Mouse (Mus musculus): Measurements from ENCODE around the gene Map2. TPM values are rescaled to one million over a fixed set of nuclear protein-coding genes. Genes with fewer than 3 reads are reported as not detected.

Map2 gene
- polyA plus RNA-seq, 1 experiment from 2014 or later, result 464 TPM

- no peaks in the 10 kb centered on the region for H3K9me3 ChIP-seq
- H3K36me3 ChIP-seq (replicated peaks), result no peaks in the 10 kb centered on the region
- no peaks in the 10 kb centered on the region for H3K27me3 ChIP-seq (replicated peaks)
- peak overlapping the region; percentile 69 for H3K4me2 ChIP-seq
- peak overlapping the region; percentile 41 for H3K9ac ChIP-seq
- peak; percentile 50 for ATAC-seq (replicated peaks)
- H3K27ac ChIP-seq, result peak overlapping the region; percentile 84
- H3K4me1 ChIP-seq, result peaks cover 49% of the 10 kb centered on the region
- peak overlapping the region; percentile 52 for H3K4me3 ChIP-seq
- WGBS, result 21% methylated on average over 9 of the region's 9 CpGs
These were observed 148.4 kb downstream of the Map2 start for GRCm38 (mm10) chr1:66323461-66323860.

DNA sequence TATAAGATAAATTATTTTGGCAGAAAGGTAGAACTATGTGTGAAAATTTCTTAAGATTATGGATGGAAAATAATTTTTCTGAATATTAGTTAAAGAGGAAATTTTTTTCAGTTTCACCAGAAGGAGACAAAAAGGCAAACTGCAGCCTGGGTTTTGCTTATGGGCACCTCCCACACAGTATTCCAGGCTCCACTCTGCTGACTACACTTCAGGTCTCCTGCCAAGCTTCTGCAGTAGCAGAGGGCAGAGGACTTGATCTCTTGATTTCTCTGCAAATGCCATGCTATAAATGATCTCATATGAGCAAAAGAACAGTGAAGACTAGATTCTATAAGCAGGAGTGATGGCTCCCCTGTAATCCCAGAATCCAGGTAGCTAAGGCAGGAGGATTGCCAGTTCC lies 149.9 kb downstream of the Map2 start:
- Histone ChIP-seq H3K9me3 (no peaks in the 10 kb centered on the region), H3K4me1 (peaks cover 52% of the 10 kb centered on the region), H3K9ac (peak overlapping the region; percentile 37)

DNA sequence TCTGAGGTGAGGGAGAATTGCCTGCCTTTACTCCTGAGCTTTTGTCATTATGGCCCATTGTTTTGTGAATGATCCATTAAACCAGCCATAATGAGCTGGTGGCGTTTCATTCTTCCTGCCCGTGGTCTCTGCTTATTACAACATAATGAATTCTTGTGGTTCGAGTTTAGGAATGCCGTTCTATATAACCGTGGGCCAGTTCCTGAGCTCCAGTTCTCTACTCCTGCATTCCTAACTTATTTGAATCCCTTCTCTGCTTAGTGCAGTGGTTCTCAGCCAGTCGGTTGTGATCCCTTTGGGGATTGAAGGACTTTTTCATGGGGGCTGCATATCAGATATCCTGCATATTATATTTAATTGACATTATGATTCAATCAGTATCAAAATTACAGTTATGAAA lies 153.9 kb downstream of the Map2 start:
- H3K27ac ChIP-seq, result no peak overlapping the region
- ATAC-seq (replicated peaks), result no peak

More for the DNA sequence above, 149.9 kb downstream of the Map2 start:
- no peak for ATAC-seq (replicated peaks)
- Histone ChIP-seq H3K27ac (0 out of 2 replicates have a peak overlapping the region, but pooled peaks have one; percentile 15), H3K4me3 (peak overlapping the region; percentile 52), H3K4me2 (peak overlapping the region; percentile 69), H3K36me3 (replicated peaks) (0 out of 2 replicates have a peak, but pooled peaks cover 3% of the 10 kb centered on the region), H3K27me3 (replicated peaks) (no peaks in the 10 kb centered on the region)

DNA sequence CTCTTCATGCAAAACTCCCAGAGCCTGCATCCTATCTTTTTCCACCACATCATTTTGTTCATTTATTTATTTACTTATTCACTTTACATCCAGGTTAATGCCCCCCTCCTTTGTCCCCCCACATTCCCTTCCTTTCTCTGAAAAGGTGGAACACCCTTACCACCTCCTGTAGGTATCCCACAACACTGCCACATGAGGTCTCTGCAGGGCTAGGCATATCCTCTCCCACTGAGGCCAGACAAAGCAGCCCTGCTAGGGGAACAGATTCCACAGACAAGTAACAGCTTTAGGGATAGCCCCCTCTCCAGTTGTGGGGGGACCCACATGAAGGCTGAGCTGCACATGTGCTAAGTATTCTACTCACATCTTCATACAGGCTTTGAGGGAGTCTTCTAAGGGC lies 154.5 kb downstream of the Map2 start:
- H3K9me3 ChIP-seq, result no peaks in the 10 kb centered on the region
- H3K9ac ChIP-seq, result no peak overlapping the region
- ATAC-seq (replicated peaks), result peak; percentile 41; the same call in 1 of the 2 replicates
- no peaks in the 10 kb centered on the region for H3K27me3 ChIP-seq (replicated peaks)
- H3K4me1 ChIP-seq, result peaks cover 50% of the 10 kb centered on the region
- no peak overlapping the region for H3K27ac ChIP-seq
- no peak overlapping the region for H3K4me2 ChIP-seq
- 0 out of 2 replicates have a peak, but pooled peaks cover 6% of the 10 kb centered on the region for H3K36me3 ChIP-seq (replicated peaks)
- no peak overlapping the region for H3K4me3 ChIP-seq

More for the DNA sequence above, 153.9 kb downstream of the Map2 start:
- no peak overlapping the region for H3K9ac ChIP-seq
- no peak overlapping the region for H3K4me2 ChIP-seq
- 0 out of 2 replicates have a peak, but pooled peaks cover 6% of the 10 kb centered on the region for H3K36me3 ChIP-seq (replicated peaks)
- H3K4me1 ChIP-seq, result peaks cover 53% of the 10 kb centered on the region
- H3K4me3 ChIP-seq, result no peak overlapping the region
- WGBS, result 49% methylated on average over 6 of the region's 6 CpGs
- H3K9me3 ChIP-seq, result no peaks in the 10 kb centered on the region
- H3K27me3 ChIP-seq (replicated peaks), result no peaks in the 10 kb centered on the region

DNA sequence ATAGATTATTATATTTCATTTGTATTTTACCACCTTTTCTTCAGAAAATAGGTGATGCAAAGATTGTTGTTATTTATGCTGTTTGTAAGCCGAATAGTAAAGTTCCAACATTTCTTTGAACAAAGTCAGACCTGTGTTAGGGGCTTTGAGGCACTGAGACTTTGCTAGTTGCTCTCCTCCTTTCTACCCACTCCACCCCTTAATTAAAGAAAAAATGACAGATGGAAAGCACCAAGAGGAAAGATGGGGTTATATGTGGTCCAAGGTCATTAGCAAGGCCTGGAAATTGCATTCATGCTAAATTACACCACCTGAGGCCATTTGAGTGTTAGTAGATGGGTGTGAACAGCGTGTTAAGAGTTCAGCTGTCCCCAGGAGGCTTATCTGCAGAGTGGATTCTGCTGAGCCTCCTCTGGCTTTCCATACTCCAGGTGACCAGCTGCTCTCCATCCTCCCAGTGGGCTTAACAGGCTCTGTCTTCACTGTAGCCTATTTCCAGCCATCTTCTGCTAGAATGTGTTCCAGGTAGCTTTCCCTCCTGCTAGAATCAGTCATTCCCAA lies 160.7 kb downstream of the Map2 start:
- H3K9ac ChIP-seq, result no peak overlapping the region
- no peaks in the 10 kb centered on the region for H3K9me3 ChIP-seq
- no peak overlapping the region for H3K4me2 ChIP-seq
- WGBS, result 61% methylated on average over 2 of the region's 2 CpGs
- peaks cover 6% of the 10 kb centered on the region; the same call in 1 of the 2 replicates for H3K36me3 ChIP-seq (replicated peaks)
- 0 out of 2 replicates have a peak, but pooled peaks have one; percentile 16 for ATAC-seq (replicated peaks)
- no peaks in the 10 kb centered on the region for H3K27me3 ChIP-seq (replicated peaks)
- H3K4me3 ChIP-seq, result no peak overlapping the region
- H3K27ac ChIP-seq, result 0 out of 2 replicates have a peak overlapping the region, but pooled peaks have one; percentile 29
- peaks cover 40% of the 10 kb centered on the region for H3K4me1 ChIP-seq

DNA sequence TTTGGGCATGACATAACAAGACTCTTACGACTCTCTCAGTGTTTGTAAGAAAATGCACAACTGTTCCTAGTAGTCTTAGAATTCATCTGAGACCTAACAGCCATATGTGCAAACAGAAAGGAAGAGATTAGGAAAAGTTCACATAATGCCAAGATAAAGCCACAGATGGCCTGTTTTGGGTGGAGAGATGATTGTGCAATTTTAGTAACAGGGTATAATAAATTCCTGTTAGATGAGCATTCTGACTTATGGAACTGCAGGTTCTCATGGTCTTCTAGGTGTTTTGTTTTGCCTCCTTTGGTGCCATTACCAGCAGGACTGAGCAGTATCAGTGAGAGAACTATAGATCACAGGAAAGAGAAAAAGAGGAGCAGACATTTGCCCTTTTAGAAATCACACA lies 164.1 kb downstream of the Map2 start:
- no peak overlapping the region for H3K9ac ChIP-seq
- H3K27ac ChIP-seq, result 0 out of 2 replicates have a peak overlapping the region, but pooled peaks have one; percentile 29
- peaks cover 6% of the 10 kb centered on the region; the same call in 1 of the 2 replicates for H3K36me3 ChIP-seq (replicated peaks)
- H3K4me2 ChIP-seq, result no peak overlapping the region
- 63% methylated on average over 1 of the region's 1 CpGs for WGBS
- H3K4me3 ChIP-seq, result no peak overlapping the region
- H3K9me3 ChIP-seq, result no peaks in the 10 kb centered on the region
- ATAC-seq (replicated peaks), result no peak
- peaks cover 31% of the 10 kb centered on the region for H3K4me1 ChIP-seq
- no peaks in the 10 kb centered on the region for H3K27me3 ChIP-seq (replicated peaks)

DNA sequence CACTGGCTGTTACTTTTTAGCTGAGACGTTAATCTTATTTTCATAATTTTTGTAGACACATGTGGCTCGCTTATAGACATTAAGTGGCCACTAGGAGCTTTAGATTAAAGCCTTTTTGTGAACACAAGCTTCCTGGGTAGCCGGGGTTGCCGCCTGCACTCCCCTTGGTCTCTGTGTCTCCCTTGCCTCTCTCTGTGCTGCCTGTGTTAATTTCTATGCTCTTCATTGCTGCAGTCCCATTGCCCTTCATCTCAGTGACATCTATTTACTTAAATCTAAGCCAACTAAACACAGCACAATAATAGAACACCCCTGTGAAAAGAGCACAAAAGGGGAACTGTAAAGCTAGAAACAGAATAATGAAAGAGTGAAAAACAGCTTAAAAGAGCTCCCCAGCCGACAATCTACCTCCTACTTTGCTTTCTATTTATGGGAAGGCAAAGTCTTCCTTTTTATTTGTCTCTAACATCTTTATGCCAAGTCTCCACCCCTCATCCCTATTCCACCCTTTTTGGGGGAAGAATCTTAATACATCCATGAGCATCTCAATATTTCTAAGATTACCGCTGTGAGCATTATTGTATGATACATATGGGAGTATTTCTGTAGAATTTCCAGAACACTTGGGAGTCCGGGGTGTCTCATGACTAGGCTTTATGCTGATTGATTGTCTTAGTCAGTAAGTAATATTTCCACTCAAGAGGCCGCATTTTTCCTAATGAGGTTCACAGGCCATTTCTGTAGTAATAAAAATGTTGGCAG lies 173.5 kb downstream of the Map2 start:
- no peaks in the 10 kb centered on the region for H3K27me3 ChIP-seq (replicated peaks)
- H3K9ac ChIP-seq, result no peak overlapping the region
- ATAC-seq (replicated peaks), result no peak
- peaks cover 25% of the 10 kb centered on the region for H3K4me1 ChIP-seq
- no peak overlapping the region for H3K4me3 ChIP-seq
- WGBS, result 28% methylated on average over 8 of the region's 8 CpGs
- H3K27ac ChIP-seq, result 0 out of 2 replicates have a peak overlapping the region, but pooled peaks have one; percentile 2
- no peaks in the 10 kb centered on the region for H3K36me3 ChIP-seq (replicated peaks)
- H3K4me2 ChIP-seq, result no peak overlapping the region
- no peaks in the 10 kb centered on the region for H3K9me3 ChIP-seq

DNA sequence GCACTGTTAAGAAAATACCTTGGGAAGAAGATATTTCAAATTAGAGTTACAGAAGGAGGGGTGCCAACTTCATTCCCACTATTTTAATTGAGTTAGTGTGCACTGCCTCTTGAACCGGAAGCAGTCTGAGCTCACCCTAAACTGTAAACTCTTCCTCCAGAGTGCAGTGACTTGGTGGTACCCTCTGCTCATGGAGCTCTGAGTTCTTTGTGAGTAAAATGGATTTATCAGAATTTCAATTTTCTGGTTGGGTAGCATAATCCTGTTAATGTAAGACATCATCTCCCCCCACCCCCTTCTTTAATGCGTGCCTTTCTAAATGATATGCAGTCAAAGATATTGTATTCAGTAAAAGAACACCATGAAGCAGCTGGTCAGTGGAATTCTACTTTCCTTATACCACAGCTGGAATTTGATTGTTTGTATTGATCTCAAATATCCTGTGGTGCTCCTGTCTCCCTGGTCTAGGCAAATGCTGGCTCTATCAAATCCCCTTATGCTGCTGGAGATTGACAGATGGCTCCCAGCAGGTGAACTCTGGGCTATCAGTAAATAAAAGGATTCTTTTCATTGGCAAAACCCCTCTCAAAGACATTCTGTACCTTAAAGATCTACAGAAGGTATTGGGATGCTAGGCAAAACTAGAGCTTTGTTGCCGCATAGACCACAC lies 174.2 kb downstream of the Map2 start:
- no peak overlapping the region for H3K9ac ChIP-seq
- 0 out of 2 replicates have a peak, but pooled peaks have one; percentile 27 for ATAC-seq (replicated peaks)
- no peaks in the 10 kb centered on the region for H3K9me3 ChIP-seq
- 34% methylated on average over 3 of the region's 3 CpGs for whole genome bisulfite sequencing
- H3K27me3 ChIP-seq (replicated peaks), result no peaks in the 10 kb centered on the region
- H3K4me1 ChIP-seq, result peaks cover 26% of the 10 kb centered on the region
- H3K4me2 ChIP-seq, result no peak overlapping the region
- 0 out of 2 replicates have a peak overlapping the region, but pooled peaks have one; percentile 30 for H3K27ac ChIP-seq
- H3K4me3 ChIP-seq, result no peak overlapping the region
- H3K36me3 ChIP-seq (replicated peaks), result no peaks in the 10 kb centered on the region

DNA sequence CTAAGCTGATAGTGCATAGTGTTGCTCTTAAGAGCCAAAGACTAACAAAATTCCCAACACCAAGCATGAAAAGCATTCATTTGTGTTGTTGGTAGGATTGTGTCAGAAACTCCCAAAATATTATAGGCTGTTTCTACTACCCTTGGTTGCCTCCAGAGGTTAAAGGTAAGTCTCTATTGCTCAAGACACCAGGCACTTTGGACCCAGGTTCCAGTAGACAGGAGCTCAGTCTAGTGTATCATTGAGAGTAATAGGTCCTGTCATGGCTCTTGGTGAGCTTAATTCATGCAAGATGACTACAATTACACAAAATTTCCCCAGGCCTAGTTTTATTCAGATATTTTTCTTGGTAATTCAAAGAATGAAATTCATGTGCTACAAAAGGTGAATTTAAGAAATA lies 176.3 kb downstream of the Map2 start:
- Histone ChIP-seq H3K4me3 (no peak overlapping the region), H3K4me1 (peaks cover 26% of the 10 kb centered on the region), H3K4me2 (no peak overlapping the region), H3K9ac (no peak overlapping the region), H3K27ac (no peak overlapping the region), H3K36me3 (replicated peaks) (no peaks in the 10 kb centered on the region), H3K9me3 (no peaks in the 10 kb centered on the region), H3K27me3 (replicated peaks) (no peaks in the 10 kb centered on the region)
- ATAC-seq (replicated peaks), result no peak

- Histone ChIP-seq H3K27me3 (replicated peaks) (no peaks in the 10 kb centered on the region), H3K36me3 (replicated peaks) (peaks cover 12% of the 10 kb centered on the region), H3K9me3 (no peaks in the 10 kb centered on the region), H3K9ac (no peak overlapping the region), H3K27ac (no peak overlapping the region), H3K4me2 (no peak overlapping the region), H3K4me3 (no peak overlapping the region), H3K4me1 (peaks cover 16% of the 10 kb centered on the region)
- WGBS, result 95% methylated on average over 2 of the region's 2 CpGs
- no peak for ATAC-seq (replicated peaks)
These were observed 186.7 kb downstream of the Map2 start for GRCm38 (mm10) chr1:66361799-66362198.

DNA sequence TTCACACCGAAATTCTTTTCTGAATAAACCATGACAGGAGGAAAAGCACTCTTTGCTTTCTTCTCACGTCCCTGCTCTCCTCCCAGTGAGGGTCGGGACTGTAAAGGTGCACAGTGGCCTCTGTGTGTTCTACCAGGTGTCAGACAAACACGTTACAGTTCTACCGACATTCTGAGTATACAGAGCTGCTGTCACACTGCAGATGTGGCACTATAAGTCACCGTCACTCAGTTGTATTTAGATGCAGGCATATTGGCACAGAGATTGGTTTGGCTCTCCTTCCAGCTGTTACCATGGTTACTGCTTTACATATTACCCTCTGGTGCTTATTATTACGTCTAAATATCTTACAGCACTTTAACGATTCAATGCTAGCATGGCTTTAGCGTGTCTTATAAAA lies 188.2 kb downstream of the Map2 start:
- Histone ChIP-seq H3K27me3 (replicated peaks) (no peaks in the 10 kb centered on the region), H3K9ac (no peak overlapping the region), H3K9me3 (no peaks in the 10 kb centered on the region), H3K27ac (peak overlapping the region; percentile 51; the same call in 1 of the 2 replicates), H3K4me3 (no peak overlapping the region), H3K4me2 (no peak overlapping the region), H3K36me3 (replicated peaks) (peaks cover 12% of the 10 kb centered on the region), H3K4me1 (peaks cover 16% of the 10 kb centered on the region)
- peak; percentile 70 for ATAC-seq (replicated peaks)
- WGBS, result 32% methylated on average over 9 of the region's 9 CpGs

DNA sequence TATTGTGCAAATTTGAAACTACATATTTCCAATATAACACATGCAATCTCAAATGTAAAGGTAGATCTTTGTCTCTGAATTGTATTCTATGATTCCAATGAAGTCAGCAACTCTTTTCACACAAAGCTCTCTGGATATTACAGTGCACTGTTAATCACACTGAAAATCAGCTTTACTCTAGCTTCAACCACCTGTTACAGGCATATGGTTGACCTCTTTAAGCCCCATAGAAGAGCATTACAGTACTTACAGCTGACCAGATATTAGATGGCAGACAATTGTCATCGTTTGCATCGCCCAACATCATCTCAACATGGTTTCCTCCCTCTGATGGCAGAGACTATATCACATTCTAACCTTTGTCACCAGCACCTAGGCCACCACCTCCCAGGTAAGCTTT lies 189.3 kb downstream of the Map2 start:
- no peaks in the 10 kb centered on the region for H3K27me3 ChIP-seq (replicated peaks)
- H3K4me2 ChIP-seq, result no peak overlapping the region
- WGBS, result 94% methylated on average over 2 of the region's 2 CpGs
- H3K36me3 ChIP-seq (replicated peaks), result peaks cover 12% of the 10 kb centered on the region
- no peak overlapping the region for H3K27ac ChIP-seq
- no peak overlapping the region for H3K9ac ChIP-seq
- ATAC-seq (replicated peaks), result no peak
- peaks cover 16% of the 10 kb centered on the region for H3K4me1 ChIP-seq
- no peaks in the 10 kb centered on the region for H3K9me3 ChIP-seq
- H3K4me3 ChIP-seq, result no peak overlapping the region
